Mouse (Mus musculus): Measurements from ENCODE around the gene Dgki.

- TF ChIP-seq SMC3 (IDR thresholded peaks at IDR 0.05; ENCODE audit: low read depth, low read length) = no peak
- TF ChIP-seq CTCF (IDR thresholded peaks at IDR 0.05 in 2 of 3, conservative IDR thresholded peaks at IDR 0.05 in 1 of 3; ENCODE audit: control insufficient read depth in 1 of 3, insufficient read depth in 1 of 3, low read depth in 2 of 3, low read length in 3 of 3, poor library complexity in 1 of 3, severe bottlenecking in 1 of 3) = no peak
- TF ChIP-seq USF1 (IDR thresholded peaks at IDR 0.05; ENCODE audit: low read depth, low read length) = no peak
- TF ChIP-seq EP300 (IDR thresholded peaks at IDR 0.05; ENCODE audit: low read depth in 1 of 2, low read length in 2 of 2) = no peak
- TF ChIP-seq KAT2A (conservative IDR thresholded peaks at IDR 0.05; ENCODE audit: low read depth, low read length) = no peak
Measured at GRCm38 (mm10) chr6:37197745-37198144, 102.2 kb downstream of the Dgki start.
